24 mouse cellular contexts compared by ENCODE assay signal in genomic region chr11:20935063-20935370, GRCm38 (mm10).
A peak's percentile ranks its signal among the peaks of the same experiment; 100 is the strongest.
DNase-seq lines count a peak whose midpoint lies in the region; ATAC-seq and TF ChIP-seq lines count a peak whose summit lies in the region.
"Had no signal": no experiment of that assay in that cellular context is flagged by ENCODE, and none has a peak within 500 bp of the region (broad histone marks: within the 10 kb centered on the region; RNA-seq: fewer than 3 reads in every experiment).

No protein-coding gene starts in this region.

- H3K27me3 ChIP-seq in kidney, embryonic 14.5 days (ENCODE audit: control insufficient read depth, insufficient read depth, low read length), result no peaks in the 10 kb centered on the region
- no peaks in the 10 kb centered on the region for H3K27me3 ChIP-seq in liver, adult 2 months (ENCODE audit: control insufficient read depth, insufficient read depth, low read length)
- H3K27me3 ChIP-seq: forebrain, embryonic 13.5 days; heart, embryonic 15.5 days; hindbrain, embryonic 13.5 days had no signal

- H3K27ac ChIP-seq in kidney, embryonic 14.5 days (ENCODE audit: low read depth, low read length), result no peak overlapping the region
- H3K27ac ChIP-seq in liver, adult 2 months (replicated peaks; ENCODE audit: insufficient read depth, low read depth, low read length), result 0 out of 2 replicates have a peak overlapping the region, but pooled peaks have one; percentile 29
- H3K27ac ChIP-seq: forebrain, embryonic 13.5 days; gastrocnemius, adult 2 months; heart, embryonic 15.5 days; hindbrain, embryonic 13.5 days; hindbrain, postnatal 0 days had no signal

- peaks cover 5% of the 10 kb centered on the region; the same call in 1 of the 2 replicates for H3K4me1 ChIP-seq in kidney, embryonic 14.5 days (ENCODE audit: control insufficient read depth, insufficient read depth, low read length)
- H3K4me1 ChIP-seq in liver, adult 2 months (ENCODE audit: control insufficient read depth, insufficient read depth, low read length), result peaks cover 14% of the 10 kb centered on the region
- H3K4me1 ChIP-seq: forebrain, embryonic 13.5 days; heart, embryonic 15.5 days; hindbrain, embryonic 13.5 days had no signal

- DNase-seq in embryo, embryonic 10 days (ENCODE audit: low spot score), result peak; percentile 68
- DNase-seq in embryo, embryonic 9.5 days (ENCODE audit: extremely low spot score), result no peak
- DNase-seq in kidney, adult 8-10 months, result no peak
- DNase-seq in liver, adult 2 months (ENCODE audit: extremely low read depth, low read depth, low spot score), result no peak
- DNase-seq in liver, result no peak
- DNase-seq in left cerebral cortex, postnatal 4 days, result no peak
- DNase-seq: adrenal gland, postnatal 10 days; B cell, adult 2 months; cerebellum, adult 11-12 months; cerebellum, adult 9-10 months; cerebellum, postnatal 25 days; forebrain, postnatal 0 days; gastrocnemius, adult 2 months; gastrocnemius, postnatal 36 days; heart, adult 18-20 months; heart, postnatal 14 days had no signal

- TF ChIP-seq POLR2A in liver, adult 2 months (IDR thresholded peaks at IDR 0.05; ENCODE audit: extremely low read depth, insufficient read depth, low read length), result no peak

- intact Hi-C loops in left cerebral cortex, postnatal 4 days (cut with DNase I), result no loop called here

- no peak overlapping the region for H3K4me3 ChIP-seq in kidney, embryonic 14.5 days (ENCODE audit: low read length)
- H3K4me3 ChIP-seq in liver, adult 2 months (ENCODE audit: insufficient read depth, low read depth, low read length), result no peak overlapping the region
- H3K4me3 ChIP-seq: forebrain, embryonic 13.5 days; gastrocnemius, adult 2 months; heart, embryonic 15.5 days; hindbrain, embryonic 13.5 days had no signal

- ATAC-seq in kidney, embryonic 14.5 days (ENCODE audit: low FRiP score, low TSS enrichment), result peak; percentile 46; the same call in 1 of the 2 replicates
- ATAC-seq: CD4-positive, CD25-positive, alpha-beta regulatory T cell, adult 4 months; forebrain, embryonic 13.5 days; forebrain, postnatal 0 days; hindbrain, postnatal 0 days had no signal

- H3K36me3 ChIP-seq in kidney, embryonic 14.5 days (ENCODE audit: control insufficient read depth, insufficient read depth, low read length), result no peaks in the 10 kb centered on the region
- no peaks in the 10 kb centered on the region for H3K36me3 ChIP-seq in liver, adult 2 months (ENCODE audit: control insufficient read depth, insufficient read depth, low read length)
- H3K36me3 ChIP-seq: G1E; heart, embryonic 15.5 days; hindbrain, embryonic 13.5 days had no signal

- TF ChIP-seq CTCF in liver, adult 2 months (IDR thresholded peaks at IDR 0.05; ENCODE audit: low read depth, low read length), result no peak

- no peak overlapping the region for H3K9ac ChIP-seq in kidney, embryonic 14.5 days (ENCODE audit: low read depth, low read length)
- no peak overlapping the region for H3K9ac ChIP-seq in liver, adult 2 months (ENCODE audit: low read depth, low read length)
- H3K9ac ChIP-seq: forebrain, embryonic 13.5 days; forebrain, postnatal 0 days; heart, embryonic 15.5 days; hindbrain, embryonic 13.5 days had no signal

- no peak overlapping the region for H3K4me2 ChIP-seq in kidney, embryonic 14.5 days (replicated peaks; ENCODE audit: low read depth, low read length)
- H3K4me2 ChIP-seq: forebrain, embryonic 13.5 days; heart, embryonic 11.5 days; heart, embryonic 15.5 days; hindbrain, embryonic 13.5 days had no signal

- H3K9me3 ChIP-seq in kidney, embryonic 14.5 days (ENCODE audit: control insufficient read depth, low read length), result no peaks in the 10 kb centered on the region
- H3K9me3 ChIP-seq: forebrain, embryonic 13.5 days; G1E; heart, embryonic 15.5 days; hindbrain, embryonic 13.5 days had no signal

- H3K79me2 ChIP-seq in liver, adult 2 months (ENCODE audit: control insufficient read depth, insufficient read depth, low read length), result no peaks in the 10 kb centered on the region
